Mouse (Mus musculus): ENCODE results near the gene Mei1.

Mei1 gene

DNA sequence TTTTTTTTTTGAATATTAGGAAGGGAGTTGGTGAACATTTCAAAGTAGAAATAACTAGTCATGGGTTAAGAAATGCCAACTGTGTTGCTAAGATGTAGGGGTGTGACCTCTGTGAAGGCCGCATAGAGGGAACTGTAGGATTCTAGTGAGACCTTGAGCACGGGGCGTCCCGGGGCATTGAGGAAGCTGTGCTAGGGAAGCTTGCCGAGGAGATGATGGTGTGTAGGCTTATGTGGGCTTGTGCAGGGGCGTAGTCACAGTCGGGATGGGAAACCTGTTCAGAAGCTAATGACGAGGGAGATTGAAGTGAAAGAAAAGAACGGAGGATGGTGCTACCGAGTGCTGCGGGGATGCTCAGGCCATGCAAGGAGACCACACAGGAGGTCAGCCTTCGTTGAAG, 82.2 kb downstream of the Mei1 start:
- 48% methylated on average over 12 of the region's 12 CpGs for WGBS

DNA sequence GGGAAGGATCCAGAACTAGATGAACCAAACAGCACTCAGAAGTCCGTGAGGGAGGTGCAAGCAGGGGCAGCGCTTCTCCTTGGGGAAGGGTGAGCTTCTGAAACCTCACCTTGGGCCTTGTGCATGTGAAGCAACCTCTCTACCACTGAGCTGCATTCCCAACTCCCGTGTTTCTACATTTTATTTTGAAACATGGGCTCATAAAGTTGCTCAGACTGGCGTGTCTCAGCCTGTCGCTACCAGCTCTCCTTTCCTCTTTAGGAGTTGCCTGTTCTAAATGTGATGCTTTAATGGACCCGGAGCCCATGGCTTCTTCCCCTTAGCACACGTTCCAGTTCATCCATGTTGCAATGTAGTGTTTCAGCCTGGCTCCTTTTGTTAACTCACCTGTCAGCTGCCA, 82.6 kb downstream of the Mei1 start:
- 61% methylated on average over 7 of the region's 7 CpGs for WGBS

DNA sequence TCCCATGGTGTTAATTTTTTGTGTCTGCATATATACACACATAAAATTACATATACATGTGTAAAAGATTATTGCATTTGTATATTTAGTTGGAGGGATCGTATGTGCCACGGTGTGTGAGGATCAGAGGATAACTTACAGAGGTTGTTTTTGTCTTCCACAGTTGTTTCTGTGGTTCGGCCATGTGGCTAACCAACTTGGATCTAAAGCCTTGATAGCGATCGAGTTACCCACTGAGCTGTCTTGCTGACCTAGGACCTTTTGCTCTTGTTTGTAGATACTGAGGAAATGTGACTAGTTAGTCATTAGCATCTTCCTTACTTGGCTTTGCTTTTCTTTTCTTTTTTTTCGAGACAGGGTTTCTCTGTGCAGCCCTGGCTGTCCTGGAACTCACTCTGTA, 86.5 kb downstream of the Mei1 start:
- 87% methylated on average over 6 of the region's 6 CpGs for WGBS

DNA sequence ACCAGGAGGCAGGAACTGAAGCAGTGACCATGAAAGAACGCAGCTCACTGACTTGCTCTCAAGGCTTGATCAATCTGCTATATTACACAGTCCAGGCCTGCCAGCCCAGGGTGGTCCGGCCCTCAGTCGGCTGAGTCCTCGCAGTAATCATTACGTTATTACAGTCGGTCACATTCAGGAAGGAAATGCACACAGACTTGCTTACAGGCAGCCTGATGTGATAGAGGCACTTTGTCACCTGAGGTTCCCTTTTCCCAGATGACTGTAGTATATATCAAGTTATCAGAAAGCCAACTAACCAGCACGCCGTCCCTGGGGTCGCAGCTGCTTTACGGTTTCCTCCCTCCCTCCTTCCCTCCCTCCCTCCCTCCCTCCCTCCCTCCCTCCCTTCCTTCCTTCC, 87.1 kb downstream of the Mei1 start:
- 77% methylated on average over 10 of the region's 10 CpGs for WGBS

- 50% methylated on average over 17 of the region's 17 CpGs for WGBS
Observed at GRCm38 (mm10) chr15:82158243-82159035, 88.6 kb downstream of the Mei1 start.

- WGBS: 83% methylated on average over 9 of the region's 9 CpGs
Observed at GRCm38 (mm10) chr15:82159471-82159870, 89.7 kb downstream of the Mei1 start.

GRCm38 (mm10) chr15:82160731-82161640, 91.2 kb downstream of the Mei1 start:
- 68% methylated on average over 11 of the region's 11 CpGs for WGBS

GRCm38 (mm10) chr15:82161965-82162600, 92.3 kb downstream of the Mei1 start:
- 77% methylated on average over 12 of the region's 12 CpGs for WGBS

DNA sequence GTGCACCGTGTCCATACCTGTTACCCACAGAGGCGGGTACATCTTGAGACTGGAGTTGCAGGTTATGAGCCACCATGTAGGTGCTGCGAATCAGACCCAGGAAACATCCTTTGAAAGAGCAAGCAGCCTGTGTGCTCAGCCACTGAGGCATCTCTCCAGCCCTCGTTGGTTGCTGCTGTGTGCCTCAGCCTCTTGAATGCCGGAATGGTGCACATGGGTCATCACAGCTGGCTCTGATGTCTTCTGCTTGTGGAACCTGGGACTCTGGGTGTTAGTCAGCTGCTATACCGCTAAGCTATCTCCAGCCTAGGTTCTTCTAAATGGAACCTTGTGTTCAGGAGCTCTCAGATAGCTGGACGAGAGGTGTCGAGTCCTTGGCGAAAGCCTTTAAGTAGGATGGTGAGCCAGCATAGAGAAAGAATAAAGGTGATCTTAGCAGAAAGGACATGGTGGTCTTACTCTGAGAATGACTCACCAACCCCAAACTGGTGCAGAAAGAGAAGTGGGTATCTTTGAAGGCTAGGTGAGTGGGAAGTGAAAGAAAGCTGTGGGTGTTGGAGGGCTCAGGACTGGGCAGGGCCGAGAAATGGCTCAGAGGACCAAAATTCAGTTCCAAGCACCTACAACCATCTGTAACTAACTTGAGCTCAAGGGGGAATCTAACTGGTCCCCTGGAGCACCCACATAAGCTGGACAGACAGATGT, 93.7 kb downstream of the Mei1 start:
- 72% methylated on average over 10 of the region's 10 CpGs for WGBS

GRCm38 (mm10) chr15:82164061-82164399, 94.2 kb downstream of the Mei1 start:
- WGBS: 56% methylated on average over 4 of the region's 4 CpGs

DNA sequence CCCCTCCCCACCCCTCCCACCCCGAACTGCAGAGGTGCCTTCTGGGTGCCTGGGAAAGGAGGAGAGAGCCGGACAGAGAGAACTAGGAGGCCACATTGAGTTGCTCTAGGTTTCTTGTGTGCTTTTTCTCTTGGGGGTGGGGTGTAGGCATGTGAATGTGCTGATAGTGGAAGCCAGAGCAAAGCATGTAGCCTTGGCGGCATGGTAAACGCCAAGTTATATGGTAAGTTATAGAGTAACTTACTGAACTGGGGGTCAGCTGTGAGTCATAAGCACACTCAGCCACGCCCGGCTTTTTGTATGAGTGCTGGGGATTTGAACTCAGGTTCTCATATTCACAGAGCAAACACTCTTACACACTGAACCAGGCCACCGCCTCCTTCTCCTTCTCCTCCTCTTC, 94.7 kb downstream of the Mei1 start:
- WGBS: 76% methylated on average over 7 of the region's 7 CpGs

- 44% methylated on average over 8 of the region's 8 CpGs for WGBS
Observed at GRCm38 (mm10) chr15:82165332-82166239, 95.8 kb downstream of the Mei1 start.

- 55% methylated on average over 22 of the region's 22 CpGs for WGBS
Observed at GRCm38 (mm10) chr15:82166240-82167100, 96.7 kb downstream of the Mei1 start.

DNA sequence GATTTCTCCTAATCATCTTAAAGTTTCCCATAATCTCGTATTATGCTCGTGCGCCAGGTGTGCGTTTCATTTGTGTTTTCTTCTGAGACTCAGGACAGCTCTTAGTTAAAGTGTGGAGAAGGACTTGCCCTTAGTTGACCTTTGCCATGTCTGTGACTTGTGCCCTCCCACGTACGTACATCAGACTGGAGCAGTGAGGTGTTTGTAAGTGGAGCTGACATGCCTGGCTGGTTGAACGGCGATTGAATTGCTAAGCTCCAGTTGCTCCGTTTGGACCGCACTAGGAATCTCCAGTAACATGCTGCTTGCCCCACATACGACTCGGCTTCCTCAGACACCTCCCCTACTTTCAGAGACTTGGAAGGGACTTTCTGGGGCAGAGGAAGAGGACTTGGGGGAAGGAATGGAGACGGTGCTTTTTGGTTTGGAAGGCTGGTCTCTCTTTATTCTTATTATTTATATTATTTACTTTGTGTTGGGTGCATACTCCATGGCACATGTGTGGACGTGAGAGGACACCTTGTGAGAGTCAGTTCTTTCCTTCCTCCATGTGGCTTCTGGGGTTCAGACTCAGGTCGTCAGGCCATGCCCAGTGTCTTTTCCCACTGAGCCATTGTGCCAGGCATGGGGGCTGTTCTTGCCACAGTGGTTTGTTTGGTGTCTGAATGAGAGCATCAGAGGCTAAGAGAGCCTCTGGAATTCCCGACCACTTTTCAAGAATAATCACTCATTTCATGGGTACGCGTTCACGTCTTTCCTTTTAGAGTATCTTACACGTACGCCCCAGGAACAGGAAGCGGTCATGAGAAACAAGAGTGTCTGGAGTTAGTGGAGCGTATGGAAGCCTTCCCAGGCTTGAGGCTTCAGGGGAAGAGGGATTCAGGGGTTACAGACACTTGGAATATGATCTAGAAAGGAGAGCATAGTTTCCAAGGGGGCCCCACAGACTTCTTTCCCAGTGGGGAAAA, 97.7 kb downstream of the Mei1 start:
- 64% methylated on average over 23 of the region's 23 CpGs for WGBS

DNA sequence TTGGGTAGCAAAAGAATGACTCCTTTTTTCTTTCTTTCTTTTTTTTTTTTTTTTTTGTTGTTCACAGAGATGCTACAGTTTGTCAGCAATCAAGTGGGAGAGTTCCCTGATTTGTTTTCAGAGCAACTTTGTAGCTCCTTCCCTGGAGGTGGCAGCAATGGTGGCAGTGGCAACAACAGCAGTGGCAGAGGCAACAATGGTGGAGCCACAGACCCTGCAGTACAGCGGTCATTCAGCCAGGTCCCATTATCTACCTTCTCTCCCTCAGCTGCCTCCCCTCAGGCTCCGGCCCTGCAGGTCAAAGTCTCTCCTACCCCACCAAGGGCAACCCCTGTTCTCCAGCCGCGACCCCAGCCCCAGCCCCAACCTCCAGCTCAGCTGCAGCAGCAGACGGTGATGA, 99.9 kb downstream of the Mei1 start:
- 94% methylated on average over 5 of the region's 5 CpGs for WGBS

- 81% methylated on average over 36 of the region's 36 CpGs for WGBS
Observed at GRCm38 (mm10) chr15:82170437-82171377, 100.9 kb downstream of the Mei1 start.

GRCm38 (mm10) chr15:82172648-82173047, 102.9 kb downstream of the Mei1 start:
- 49% methylated on average over 8 of the region's 8 CpGs for WGBS

All from cerebral cortex, adult 2 months (tissue).